Mouse (Mus musculus): Measurements from ENCODE around the gene Mark1.

Gene Mark1

DNA sequence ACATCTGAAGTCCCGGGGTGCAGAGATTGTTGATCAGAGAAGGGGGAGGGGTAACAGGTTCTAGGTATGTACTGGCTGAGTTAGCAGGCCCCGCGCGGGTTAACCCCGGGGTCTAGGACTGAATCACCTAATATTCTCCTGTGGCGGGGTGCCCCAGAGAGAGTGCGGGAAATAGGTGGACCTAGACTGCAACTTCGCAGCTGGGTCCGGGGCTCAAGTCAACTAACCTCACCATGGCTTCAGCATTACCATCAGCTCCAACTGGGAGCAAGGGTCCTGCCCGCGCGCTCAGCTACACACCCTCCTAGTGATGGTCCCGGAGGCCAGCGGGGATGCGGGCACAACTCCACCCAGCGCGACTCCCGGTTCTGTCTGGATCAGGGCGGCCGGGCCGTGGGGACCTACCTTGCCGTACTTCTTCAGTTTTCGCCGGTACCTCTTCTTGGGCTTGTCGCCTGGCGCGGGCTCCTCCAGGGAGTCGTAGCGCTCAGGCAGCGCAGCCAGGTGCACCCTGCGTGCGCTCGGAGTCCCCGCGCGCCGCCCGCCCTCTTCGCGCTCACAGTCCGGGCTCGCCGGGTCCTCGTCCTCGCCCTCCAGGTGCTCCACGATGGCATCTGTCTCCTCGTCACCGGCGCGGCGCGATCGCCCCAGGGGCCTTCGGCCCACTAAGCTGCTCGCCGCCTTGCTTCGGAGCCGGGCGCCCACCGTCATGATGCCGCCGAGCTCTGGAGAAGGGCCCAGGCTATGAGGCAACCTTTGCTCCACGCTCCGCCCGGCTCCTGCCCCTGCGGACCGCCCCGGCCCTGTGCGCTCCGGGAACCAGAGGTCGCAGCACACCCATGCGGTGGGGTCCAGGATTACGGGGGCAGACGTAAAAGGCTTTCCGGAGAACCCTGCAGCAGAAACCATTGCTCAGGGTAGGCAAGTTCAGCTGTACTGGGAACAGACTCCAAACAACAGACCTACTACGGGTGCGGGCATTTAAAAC lies 116.8 kb downstream of the Mark1 start, which contains the start of gene C130074G19Rik:
C130074G19Rik (minus strand) TSS at position 938 of the 988 bp plus-strand sequence.
- peak; percentile 86 for DNase-seq

DNA sequence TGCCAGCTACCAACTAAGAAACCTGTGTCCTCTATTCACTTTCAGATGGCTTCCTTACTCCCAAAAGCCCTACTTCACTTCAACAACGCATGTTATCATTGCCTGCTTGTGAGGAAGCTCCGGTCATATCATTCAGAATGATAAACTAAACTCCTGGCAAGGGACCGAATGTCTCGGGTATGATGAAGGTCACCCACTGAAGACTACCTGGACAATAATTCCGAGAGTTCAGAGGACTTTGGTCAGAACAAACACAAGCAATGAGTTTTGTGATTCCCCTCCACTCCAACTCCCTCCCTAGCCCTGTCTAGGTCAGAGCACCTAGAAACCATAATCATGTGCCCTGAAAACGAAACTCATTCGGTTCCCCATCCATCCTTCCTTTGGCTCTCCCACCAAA lies 117.5 kb downstream of the Mark1 start:
- no peak for DNase-seq

DNA sequence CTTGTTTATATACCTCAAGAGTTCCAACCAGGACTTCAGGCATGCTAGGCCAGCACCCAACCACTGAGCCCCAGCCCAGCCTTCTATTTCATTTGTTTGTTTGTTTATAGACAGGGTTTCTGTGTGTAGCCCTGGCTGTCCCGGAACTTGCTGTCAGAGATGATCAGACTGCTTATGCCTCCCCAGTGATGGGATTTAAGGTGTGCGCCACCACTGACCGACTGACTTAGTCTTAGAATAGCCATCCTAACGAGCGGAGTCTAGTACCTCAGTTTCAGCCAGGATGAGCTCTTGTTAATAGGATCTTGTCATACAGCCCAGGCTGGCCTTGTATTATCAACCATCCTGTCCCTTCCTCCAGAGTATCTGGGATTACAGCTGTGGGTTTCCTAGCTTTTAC lies 118.2 kb downstream of the Mark1 start:
- no peak for DNase-seq

DNA sequence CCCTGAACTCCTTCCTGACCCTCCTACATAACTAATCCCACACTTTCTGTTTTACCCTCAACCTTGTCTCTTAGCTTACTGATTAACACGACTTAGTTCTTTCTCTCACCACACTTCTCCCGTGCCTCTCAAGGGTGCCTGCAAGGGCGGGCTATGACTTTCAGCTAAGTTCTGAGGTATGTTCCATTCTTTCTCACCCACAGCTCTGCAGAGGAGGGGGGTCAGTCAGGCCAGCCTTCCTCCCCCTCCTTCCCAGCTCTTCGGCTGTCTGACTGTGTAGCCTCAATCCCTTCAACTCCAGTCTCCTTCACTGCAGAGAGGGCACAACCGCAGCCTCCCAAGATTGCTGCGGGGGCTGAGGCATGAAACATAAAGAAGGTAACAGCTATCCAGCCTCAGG lies 120.5 kb downstream of the Mark1 start:
- DNase-seq, result no peak

DNA sequence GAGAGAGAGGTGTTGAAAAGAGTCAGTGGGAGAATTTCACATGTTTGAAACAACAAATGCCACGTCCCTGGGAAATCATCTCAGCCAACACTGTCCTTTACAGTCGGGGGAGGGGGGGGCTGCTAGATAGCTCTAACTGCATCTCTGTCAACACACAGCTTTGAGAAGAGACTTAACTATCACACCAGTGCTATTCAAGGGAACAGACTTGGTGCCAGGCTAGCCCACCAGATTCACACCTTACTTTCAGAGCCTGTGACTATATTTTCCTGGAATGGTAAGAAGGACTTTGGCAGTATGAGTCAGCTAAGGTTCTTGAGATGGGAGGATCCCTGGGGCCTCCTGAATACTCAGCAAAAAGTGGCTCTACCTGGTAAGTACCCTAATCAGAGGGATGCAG lies 122.1 kb downstream of the Mark1 start:
- no peak for DNase-seq

DNA sequence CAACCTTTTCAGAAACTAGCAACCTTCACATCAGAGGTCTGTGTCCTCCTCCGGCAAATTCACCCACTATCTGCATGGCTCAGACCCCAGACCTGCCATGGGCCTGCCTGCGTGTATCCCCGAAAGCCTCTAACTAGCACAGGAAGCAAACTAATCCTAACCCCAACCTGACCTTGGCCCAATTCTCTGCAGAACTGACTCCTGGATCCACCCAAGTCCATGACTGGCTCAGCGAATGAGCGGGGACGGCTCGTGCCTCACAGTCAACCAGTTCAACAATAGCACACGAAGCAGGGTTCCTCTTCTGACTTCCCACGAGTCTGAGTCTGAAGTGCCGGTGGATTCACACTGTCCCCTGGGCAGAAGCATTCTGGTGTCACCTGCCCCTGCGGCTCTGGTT lies 125.5 kb downstream of the Mark1 start:
- DNase-seq, result no peak

DNA sequence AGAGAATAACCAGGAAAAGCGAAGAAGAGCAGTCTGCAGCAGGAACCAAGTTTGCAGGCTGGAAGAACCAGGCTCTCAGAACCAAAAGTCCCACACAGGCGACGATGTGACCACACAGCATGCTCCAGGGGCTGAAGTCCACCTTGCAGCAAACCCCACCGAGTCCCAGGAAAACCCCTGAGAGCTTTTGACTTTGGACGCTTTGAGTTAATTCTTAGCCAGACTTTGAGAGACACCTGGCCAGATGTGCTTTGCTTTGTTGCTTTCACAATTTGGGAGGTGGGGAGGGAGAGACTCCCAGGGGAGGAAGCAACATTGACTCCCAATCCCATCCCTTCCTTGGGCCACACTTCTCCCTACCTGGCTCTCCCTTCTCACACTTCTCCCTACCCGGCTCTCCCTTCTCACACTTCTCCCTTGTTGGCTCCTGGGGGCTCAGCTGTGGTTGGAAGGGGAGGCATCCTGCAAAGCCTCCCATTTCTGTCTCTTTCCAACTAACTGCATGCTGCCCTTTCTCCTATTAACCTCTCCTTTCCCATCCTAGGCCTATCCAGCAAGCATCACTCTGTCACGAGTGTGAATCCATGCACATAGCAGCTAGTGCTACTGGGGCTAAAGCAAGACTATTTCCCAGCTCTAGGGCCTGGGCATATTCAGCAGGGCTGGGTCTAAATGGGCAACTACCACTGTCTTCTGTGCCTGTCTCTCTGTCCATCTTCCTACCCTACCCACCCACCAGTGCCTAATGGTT lies 127.1 kb downstream of the Mark1 start:
- DNase-seq, result no peak

DNA sequence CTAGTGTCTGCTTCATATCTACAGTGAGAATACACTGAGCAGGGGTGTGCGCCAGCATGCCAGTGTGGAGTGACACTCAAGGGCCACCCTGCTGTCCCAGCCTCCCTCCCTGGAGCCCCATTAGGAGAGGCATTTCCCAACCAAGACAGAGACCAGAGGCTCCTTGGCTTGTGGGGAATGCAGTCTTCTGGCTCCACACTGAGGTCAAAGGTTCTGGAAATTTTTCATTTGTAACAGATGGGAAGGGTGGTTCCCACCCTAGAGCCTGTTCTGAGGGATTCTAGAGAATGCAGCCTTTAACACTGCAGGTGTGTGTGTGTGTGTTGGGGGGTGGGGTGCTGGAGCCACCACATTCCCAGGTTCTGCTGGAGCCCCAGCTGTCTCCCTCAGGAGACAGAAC lies 127.9 kb downstream of the Mark1 start:
- DNase-seq, result peak; percentile 36

DNA sequence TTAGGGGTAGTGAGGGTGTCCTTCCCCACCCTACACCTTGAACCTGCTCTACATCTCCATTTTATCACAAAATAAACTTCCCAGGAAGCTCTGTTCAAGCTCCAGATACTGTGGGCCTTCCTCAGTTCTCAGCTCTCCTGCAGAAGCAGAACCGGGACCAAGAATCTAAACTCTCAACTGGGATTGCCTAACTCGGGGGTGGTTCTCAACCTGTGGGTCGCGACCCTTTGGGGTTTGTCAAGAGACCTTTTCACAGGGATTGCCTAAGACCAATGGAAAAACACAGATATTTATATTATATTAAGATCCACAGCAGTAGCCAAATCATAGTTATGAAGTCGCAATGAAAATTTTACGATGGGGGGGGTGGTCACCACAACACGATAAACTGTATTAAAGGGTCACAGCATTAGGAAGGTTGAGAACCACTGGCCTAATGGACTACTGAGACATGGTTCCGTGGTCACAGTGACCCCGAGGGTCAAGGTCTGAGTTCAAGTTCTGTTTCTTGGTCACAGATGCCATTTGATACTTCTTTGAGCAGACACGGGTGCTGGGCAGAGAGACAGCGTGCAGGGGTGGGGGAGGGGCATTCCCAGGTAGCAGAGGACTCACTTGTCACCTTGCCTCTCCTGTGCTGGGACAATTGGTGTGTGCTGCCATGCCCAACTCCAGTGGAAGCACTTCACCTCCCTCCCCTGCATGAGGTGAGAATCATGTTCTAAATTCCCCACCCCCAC lies 128.6 kb downstream of the Mark1 start:
- no peak for DNase-seq

DNA sequence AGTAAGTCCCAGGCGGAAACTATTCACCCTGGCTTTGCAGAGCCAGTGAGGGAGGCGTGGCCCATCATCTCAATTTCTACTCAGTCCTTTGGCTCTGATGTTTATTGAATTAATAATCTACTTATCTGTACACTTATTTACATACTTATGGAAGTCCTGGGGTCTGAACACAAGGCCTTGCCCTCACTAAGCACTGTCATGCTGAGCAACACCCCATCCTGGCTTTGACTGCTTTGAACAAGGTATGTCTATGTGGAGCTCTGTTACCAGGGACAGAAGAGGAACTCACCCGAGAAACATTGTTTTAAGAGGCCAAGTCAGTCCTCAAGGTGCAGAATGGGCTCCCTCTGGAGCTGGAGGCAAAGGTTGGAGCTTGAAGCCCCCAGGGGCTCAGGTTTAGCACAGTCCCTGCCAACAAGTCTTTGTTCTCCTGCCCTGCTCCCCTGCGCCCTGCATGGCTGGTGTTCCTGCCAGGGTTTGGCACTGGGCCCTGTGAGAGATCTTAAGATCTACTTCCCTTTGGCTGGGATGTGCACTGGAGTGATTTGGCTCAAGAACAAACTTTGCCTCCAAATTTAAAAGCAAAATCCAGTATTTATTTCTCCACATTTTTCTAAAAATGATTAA lies 129.3 kb downstream of the Mark1 start:
- DNase-seq, result peak; percentile 79

DNA sequence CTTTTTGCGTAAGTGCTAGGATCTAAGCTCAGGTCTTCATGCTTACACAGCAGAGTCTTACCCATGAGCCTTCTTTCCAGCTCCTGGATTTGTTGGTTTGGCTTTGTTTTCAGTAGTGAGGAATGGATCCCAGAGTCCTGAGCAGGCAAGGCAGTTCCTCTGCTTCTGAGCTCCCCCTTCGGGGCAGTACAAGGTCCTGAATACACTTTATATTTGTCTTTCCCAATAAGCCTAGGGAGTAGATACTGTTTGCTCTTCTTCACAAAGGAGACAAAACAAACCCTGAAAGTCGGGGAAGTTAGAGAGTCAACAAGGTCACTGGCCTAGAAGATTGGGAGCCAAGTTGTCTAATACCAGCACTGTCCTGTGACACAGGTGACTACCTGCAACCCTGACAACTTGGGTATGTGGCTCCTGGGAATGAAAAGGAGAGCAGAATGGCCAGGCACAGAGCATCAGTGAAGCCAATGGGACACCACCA lies 131.7 kb downstream of the Mark1 start:
- no peak for DNase-seq

DNA sequence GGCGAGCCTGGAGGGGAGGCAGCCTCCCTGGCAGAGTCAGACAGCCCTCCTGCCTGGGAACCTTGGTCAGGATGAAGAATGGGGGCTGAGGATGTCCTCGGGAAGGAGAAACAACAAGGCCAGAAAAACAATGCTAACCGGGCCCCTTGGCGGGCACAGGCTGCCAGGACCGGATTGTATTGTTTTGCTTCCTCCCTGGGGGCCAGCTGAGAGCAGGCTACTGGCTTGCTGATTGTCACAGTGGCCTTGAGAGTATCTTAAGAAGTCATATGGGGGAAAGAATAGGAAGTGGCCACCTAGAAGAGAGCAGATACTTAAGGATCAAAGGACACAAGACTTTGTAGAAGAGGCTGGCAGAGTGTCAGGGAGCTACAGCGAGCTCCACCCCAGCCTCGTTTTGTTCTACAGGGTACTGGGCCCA lies 135.0 kb downstream of the Mark1 start:
- DNase-seq, result peak; percentile 51

DNA sequence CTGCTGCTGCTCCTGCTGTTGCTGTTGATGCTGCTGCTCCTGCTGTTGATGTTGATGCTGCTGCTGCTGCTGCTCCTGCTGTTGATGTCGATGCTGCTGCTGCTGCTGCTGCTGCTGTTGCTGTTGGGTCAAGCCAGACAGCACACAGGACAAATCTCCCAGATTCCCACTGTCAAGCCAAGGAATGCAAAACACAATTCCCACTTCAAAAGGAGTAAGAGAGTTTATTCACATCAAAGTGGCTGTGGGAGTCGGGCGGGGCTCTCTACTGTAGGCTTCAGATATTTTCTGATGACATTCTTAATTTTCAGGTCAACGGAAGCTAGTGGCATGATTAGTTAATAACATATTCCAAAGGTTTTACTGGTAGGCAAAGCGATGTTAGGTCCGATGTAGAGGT lies 136.7 kb downstream of the Mark1 start:
- no peak for DNase-seq

DNA sequence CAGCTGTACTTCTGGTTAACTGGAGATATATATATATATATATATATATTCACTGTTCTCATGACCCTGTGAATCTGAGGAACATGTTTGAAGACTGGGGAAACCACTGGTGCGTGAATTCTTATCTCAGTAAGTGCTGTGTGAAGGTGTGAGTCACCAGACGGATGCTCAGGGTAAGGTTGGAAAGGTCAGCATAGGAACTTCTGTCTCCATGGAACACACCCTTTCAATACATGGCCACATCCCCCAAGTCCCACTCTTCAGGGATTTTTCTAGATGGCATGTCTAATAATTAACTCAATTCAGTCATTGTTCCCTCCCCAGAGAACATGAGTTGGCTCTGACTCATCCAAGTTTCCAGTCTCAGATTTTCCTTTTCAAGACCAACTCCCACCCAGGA lies 137.8 kb downstream of the Mark1 start:
- no peak for DNase-seq

DNA sequence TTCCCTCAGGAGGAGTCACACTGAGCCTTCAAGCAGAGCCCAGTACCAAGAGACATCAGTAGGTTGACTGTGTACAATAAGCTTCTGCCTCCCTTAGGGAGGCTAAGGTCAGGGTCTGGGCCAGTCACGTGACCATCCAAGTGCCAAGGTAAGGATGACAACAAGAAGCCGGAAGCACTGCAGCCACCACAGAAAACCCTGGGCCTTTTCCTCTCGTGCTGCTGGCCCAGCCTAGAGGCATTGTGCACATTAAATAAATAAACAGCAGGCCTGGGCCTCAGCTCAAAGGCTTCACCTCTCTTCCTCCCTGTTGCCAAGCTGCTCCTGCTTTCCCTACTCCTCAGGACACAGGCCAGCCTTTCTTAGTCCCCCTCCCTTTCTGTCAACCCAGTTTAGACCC lies 139.1 kb downstream of the Mark1 start:
- peak; percentile 38 for DNase-seq

DNA sequence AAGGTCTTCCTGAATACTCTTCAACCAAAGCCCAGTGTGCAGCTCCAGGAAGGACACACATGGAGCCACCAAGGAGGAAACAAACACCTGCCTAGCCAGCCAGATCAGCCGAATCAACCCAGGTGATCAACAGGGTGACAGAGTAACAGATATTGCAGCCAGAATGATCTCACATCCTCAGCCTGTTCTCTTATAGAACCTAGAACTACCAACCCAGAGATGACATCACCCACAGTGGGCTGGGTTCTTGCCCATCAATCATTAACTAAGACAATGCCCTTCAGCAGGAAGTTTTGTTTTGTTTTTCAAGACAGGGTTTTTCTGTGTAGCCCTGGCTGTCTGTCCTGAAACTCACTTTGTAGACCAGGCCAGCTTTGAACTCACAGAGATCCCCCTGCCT lies 141.1 kb downstream of the Mark1 start:
- no peak for DNase-seq

DNA sequence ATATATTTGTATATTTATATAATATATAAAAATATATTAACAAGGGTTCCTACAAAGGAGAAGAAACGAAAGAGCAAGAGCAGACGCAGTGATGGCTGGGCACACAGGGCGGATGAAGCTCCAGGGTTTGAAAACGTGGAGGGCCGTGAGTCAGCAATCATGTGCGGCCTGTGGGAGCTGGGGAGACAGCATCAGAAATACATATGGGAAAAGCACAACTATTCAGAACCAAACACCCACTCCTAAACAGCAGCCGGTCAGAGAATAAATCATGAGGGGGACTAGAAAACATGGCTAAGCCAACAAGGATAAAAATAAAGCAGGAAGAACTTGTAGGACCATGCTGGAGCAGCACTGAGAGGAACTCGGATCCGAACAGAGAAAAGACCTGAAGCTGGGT lies 142.2 kb downstream of the Mark1 start:
- DNase-seq, result no peak

DNA sequence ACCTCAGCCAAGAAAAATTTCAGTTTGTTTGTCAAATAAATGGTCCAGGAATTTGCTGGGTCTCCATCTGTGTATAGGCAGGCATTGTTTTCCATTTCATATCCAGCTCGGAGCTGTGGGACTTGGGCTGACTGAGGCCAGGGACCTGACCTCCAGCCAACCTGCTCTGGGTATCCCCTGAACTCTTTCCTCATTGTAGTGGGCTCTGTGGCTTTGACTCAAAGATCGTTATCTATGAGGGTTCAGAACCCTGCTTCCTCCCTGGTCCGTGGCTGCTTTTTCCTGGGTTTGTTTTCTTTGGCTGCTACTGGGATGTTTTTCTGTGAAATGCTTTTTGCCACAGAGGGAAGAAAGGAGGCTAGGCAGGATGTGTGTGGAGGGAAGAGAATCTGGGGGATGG lies 145.4 kb downstream of the Mark1 start:
- no peak for DNase-seq

DNA sequence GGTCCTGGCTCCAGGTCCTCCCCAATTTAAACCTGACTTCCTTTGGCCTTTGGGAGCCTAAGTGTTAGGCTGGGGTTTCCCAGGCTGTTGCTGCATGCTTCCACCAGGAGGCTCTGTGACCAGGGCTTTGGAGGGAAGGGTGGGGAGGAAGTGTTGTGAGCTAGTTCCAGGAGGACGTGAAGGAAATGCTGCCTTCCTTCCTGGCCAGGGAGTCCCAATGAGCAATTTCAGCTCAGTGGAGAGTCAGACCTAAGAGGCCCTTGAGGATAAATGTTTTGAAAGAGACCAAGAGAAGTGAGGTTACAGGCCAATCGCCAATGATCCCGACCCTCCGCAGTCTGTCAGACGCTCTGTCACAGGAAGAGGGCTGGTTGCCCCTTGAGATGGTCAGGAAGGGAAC lies 146.0 kb downstream of the Mark1 start:
- DNase-seq, result peak; percentile 88

DNA sequence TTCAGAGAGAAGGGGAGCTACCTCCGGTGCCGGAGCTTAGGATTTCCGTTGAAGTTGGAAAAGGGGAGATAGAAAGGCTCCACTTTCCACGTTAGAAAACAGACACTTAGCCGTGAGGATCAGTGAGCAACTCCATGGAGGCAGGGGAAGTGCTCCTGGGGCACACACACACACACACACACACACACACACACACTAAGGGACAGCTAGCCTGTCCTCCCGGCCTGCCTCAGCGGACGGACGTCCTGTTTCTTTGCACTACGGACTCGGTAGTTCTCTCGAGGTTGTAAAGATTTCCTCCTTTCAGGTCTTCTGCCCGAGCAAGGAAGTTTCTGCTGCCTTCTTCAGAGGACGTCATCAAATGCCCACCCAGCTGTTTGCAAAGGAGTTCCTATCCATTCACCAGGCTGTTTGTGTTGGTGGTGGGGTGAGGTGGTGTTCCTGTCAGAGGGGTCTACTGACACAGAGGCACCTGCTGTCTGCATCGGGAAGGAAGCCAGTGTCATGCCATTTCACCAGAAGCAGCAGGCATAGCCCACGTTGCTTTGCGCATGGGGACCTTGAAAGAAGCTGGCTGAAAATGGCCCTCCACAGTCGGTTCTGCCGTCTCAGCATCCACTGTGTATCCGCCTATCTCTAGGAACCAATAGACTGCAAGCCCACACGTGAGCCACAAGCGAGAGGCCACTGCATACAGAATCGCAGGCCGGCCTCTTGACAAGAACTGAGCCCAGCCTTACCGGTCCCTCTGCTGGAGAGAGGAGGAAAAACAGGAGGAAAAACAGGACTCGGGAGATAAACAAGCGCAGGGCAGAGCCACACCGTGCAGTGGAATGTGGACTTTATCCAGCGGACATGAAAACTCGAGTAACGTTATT lies 147.4 kb downstream of the Mark1 start:
- DNase-seq, result peak; percentile 86

DNA sequence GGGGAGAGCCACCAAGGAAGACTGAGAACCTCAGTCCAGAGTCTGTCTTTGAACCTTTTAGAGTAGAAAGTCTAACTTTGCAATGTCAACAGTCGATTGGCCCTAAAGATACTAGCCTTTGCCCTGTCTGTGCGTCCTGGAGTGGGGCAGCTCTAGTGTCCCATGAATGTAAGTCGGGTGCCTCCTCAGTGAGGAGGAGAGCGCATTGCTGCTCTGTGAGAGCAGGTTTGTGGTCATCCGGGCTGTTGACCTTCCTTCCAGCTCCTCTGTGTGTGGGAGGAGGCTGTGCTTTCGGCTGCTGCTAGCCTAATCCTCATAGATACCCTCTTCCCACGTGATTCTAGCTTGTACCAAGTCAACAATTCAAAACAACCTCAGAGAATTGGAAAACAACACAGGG lies 148.2 kb downstream of the Mark1 start:
- DNase-seq, result no peak

DNA sequence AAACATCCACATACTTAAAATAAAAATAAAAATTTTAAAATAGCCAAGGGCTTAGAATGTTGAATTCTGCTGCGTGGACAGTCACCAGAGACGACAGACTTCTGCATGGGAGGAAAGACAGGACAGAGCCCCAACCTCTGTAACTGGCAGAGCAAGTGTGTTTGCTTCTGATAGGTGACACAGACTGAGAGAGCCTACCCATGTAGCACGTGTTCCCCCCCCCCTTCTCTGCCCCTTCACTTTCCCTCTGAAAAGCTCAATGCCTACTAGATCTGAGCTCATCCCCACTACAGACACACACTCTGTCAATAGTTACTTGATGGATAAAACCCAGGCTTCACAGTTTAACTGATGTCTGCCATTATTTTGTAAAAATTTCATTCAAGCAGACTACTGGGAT lies 152.4 kb downstream of the Mark1 start:
- DNase-seq, result no peak

Measured in lung, postnatal 14 days (tissue).